Mouse (Mus musculus) intestine, postnatal 0 days (tissue): ENCODE measurements around the gene Prkch. TPM values are rescaled to one million over a fixed set of nuclear protein-coding genes. Genes with fewer than 3 reads are reported as not detected.

Experiments used
- ATAC-seq: fragments of 200-750 bp; cut with Nextera tagmentation; 2 replicates; pipeline ENCODE4 v1.8.0; 2017; ENCODE audit warnings: mild to moderate bottlenecking, moderate TSS enrichment, moderate library complexity
- H3K27ac ChIP-seq: fragments of 300-500 bp; sonication (generic); 2 replicates; pipeline ENCODE4 v1.5.1; 2014; ENCODE audit warnings: mild to moderate bottlenecking, low read depth, low read length, moderate library complexity
- H3K27me3 ChIP-seq: fragments of 300-500 bp; sonication (generic); replicated peaks from 2 replicates; pipeline ENCODE4 v1.6.1; 2014; ENCODE audit warnings: low read length, mixed read lengths; ENCODE audit not compliant: control insufficient read depth, insufficient read depth
- H3K36me3 ChIP-seq: fragments of 300-500 bp; sonication (generic); 2 replicates; pipeline ENCODE4 v1.6.1; 2014; ENCODE audit warnings: mild to moderate bottlenecking, moderate library complexity; ENCODE audit not compliant: control insufficient read depth, insufficient read depth
- H3K4me1 ChIP-seq: fragments of 300-500 bp; sonication (generic); replicated peaks from 2 replicates; pipeline ENCODE4 v1.6.1; 2014; ENCODE audit warnings: antibody characterized with exemption, low read length, mixed read lengths; ENCODE audit not compliant: control insufficient read depth, insufficient read depth
- H3K4me2 ChIP-seq: fragments of 300-500 bp; sonication (generic); replicated peaks from 2 replicates; pipeline ENCODE4 v1.6.1; 2014; ENCODE audit warnings: low read depth, mild to moderate bottlenecking, moderate library complexity
- H3K4me3 ChIP-seq: fragments of 300-500 bp; sonication (generic); 2 replicates; pipeline ENCODE4 v1.5.1; 2014; ENCODE audit warnings: low read depth, low read length
- H3K9ac ChIP-seq: fragments of 300-500 bp; sonication (generic); 2 replicates; pipeline ENCODE4 v1.6.1; 2014; ENCODE audit warnings: mild to moderate bottlenecking, low read depth, low read length
- H3K9me3 ChIP-seq: fragments of 300-500 bp; sonication (generic); 2 replicates; pipeline ENCODE4 v1.6.1; 2016; ENCODE audit warnings: mixed run types; ENCODE audit not compliant: control insufficient read depth
- CTCF ChIP-seq: sonication (generic); IDR thresholded peaks from 2 replicates; pipeline ENCODE4 v1.5.1; 2016; ENCODE audit warnings: low read depth, mild to moderate bottlenecking, control low read depth, antibody characterized with exemption, moderate library complexity
- WGBS: fragments of 180-500 bp; shearing (Covaris S2); extraction: QIAGEN DNeasy Blood & Tissue Kit; methylation state at CpG from one replicate; pipeline ENCODE4 v1.1.7; 2014; 5-methylcytosine and 5-hydroxymethylcytosine counted together
- polyA plus RNA-seq: library from polyadenylated mRNA; unstranded; fragments of >200 nt; fragmentation: Nextera tagmentation; extraction: Ambion mirVana; gene quantifications from 2 replicates; pipeline ENCODE4 v1.2.1, GENCODE M21; 2015

Prkch gene
- polyA plus RNA-seq, 1 experiment from 2014 or later = 3.7 TPM

GRCm38 (mm10) chr12:73800886-73801285 lies 216.3 kb downstream of the Prkch start:
- no peak for TF ChIP-seq CTCF
- H3K4me3 ChIP-seq = no peak overlapping the region
- H3K27me3 ChIP-seq = no peaks in the 10 kb centered on the region
- no peak overlapping the region for H3K27ac ChIP-seq
- no peak overlapping the region for H3K9ac ChIP-seq
- 20% methylated on average over 3 of the region's 3 CpGs for WGBS
- no peaks in the 10 kb centered on the region for H3K36me3 ChIP-seq
- H3K4me1 ChIP-seq = no peaks in the 10 kb centered on the region
- no peaks in the 10 kb centered on the region for H3K9me3 ChIP-seq
- H3K4me2 ChIP-seq = no peak overlapping the region
- no peak for ATAC-seq

GRCm38 (mm10) chr12:73801845-73802244 lies 217.2 kb downstream of the Prkch start:
- no peak for ATAC-seq
- WGBS = 91% methylated on average over 8 of the region's 8 CpGs

GRCm38 (mm10) chr12:73802379-73803057 lies 217.9 kb downstream of the Prkch start:
- Histone ChIP-seq H3K27ac (no peak overlapping the region), H3K36me3 (no peaks in the 10 kb centered on the region), H3K27me3 (no peaks in the 10 kb centered on the region), H3K4me1 (no peaks in the 10 kb centered on the region), H3K9me3 (no peaks in the 10 kb centered on the region), H3K4me2 (no peak overlapping the region), H3K4me3 (no peak overlapping the region), H3K9ac (no peak overlapping the region)
- 54% methylated on average over 10 of the region's 10 CpGs for WGBS
- no peak for TF ChIP-seq CTCF
- no peak for ATAC-seq

More at GRCm38 (mm10) chr12:73801845-73802244, 217.2 kb downstream of the Prkch start:
- no peak overlapping the region for H3K27ac ChIP-seq
- H3K4me2 ChIP-seq = no peak overlapping the region
- no peaks in the 10 kb centered on the region for H3K36me3 ChIP-seq
- no peaks in the 10 kb centered on the region for H3K9me3 ChIP-seq
- H3K27me3 ChIP-seq = no peaks in the 10 kb centered on the region
- no peaks in the 10 kb centered on the region for H3K4me1 ChIP-seq
- H3K9ac ChIP-seq = no peak overlapping the region
- no peak for TF ChIP-seq CTCF
- H3K4me3 ChIP-seq = no peak overlapping the region

- Histone ChIP-seq H3K36me3 (no peaks in the 10 kb centered on the region), H3K27me3 (no peaks in the 10 kb centered on the region), H3K4me3 (no peak overlapping the region), H3K4me2 (no peak overlapping the region), H3K4me1 (no peaks in the 10 kb centered on the region), H3K9ac (no peak overlapping the region), H3K27ac (no peak overlapping the region), H3K9me3 (no peaks in the 10 kb centered on the region)
- 94% methylated on average over 4 of the region's 4 CpGs for WGBS
- no peak for TF ChIP-seq CTCF
- ATAC-seq = no peak
Observed at GRCm38 (mm10) chr12:73803946-73804345, 219.3 kb downstream of the Prkch start.

- Histone ChIP-seq H3K4me1 (no peaks in the 10 kb centered on the region), H3K9me3 (no peaks in the 10 kb centered on the region), H3K36me3 (no peaks in the 10 kb centered on the region), H3K4me3 (no peak overlapping the region), H3K4me2 (no peak overlapping the region), H3K27me3 (no peaks in the 10 kb centered on the region), H3K27ac (no peak overlapping the region), H3K9ac (no peak overlapping the region)
- no peak for ATAC-seq
- TF ChIP-seq CTCF = no peak
- 68% methylated on average over 3 of the region's 3 CpGs for WGBS
Observed at GRCm38 (mm10) chr12:73805541-73805940, 220.9 kb downstream of the Prkch start.

- H3K27ac ChIP-seq = no peak overlapping the region
- H3K4me2 ChIP-seq = no peak overlapping the region
- no peak for TF ChIP-seq CTCF
- H3K4me1 ChIP-seq = no peaks in the 10 kb centered on the region
- no peaks in the 10 kb centered on the region for H3K27me3 ChIP-seq
- no peak for ATAC-seq
- H3K9me3 ChIP-seq = no peaks in the 10 kb centered on the region
- WGBS = 70% methylated on average over 5 of the region's 5 CpGs
- no peak overlapping the region for H3K4me3 ChIP-seq
- no peaks in the 10 kb centered on the region for H3K36me3 ChIP-seq
- no peak overlapping the region for H3K9ac ChIP-seq
Observed at GRCm38 (mm10) chr12:73806003-73806402, 221.4 kb downstream of the Prkch start.
